Mouse (Mus musculus) kidney, postnatal 0 days (tissue): ENCODE measurements around the gene Tlcd2. TPM values are rescaled to one million over a fixed set of nuclear protein-coding genes. Genes with fewer than 3 reads are reported as not detected.

Source experiments
- ATAC-seq: fragments of 200-750 bp; cut with Nextera tagmentation; replicated peaks from 2 replicates; pipeline ENCODE4 v1.8.0; 2017; ENCODE audit warnings: low read depth, moderate number of reproducible peaks, moderate TSS enrichment, moderate library complexity; ENCODE audit not compliant: low FRiP score
- DNase-seq: peaks from one replicate; pipeline ENCODE4 v3.0.0-alpha.2; 2016; ENCODE audit warnings: low spot score
- H3K27ac ChIP-seq: fragments of 300-500 bp; sonication (generic); 2 replicates; pipeline ENCODE4 v1.5.1; 2014; ENCODE audit warnings: mild to moderate bottlenecking
- H3K27me3 ChIP-seq: fragments of 300-500 bp; sonication (generic); 2 replicates; pipeline ENCODE4 v1.6.1; 2014; ENCODE audit warnings: low read length, mixed read lengths; ENCODE audit not compliant: insufficient read depth
- H3K36me3 ChIP-seq: fragments of 300-500 bp; sonication (generic); 2 replicates; pipeline ENCODE4 v1.6.1; 2014; ENCODE audit warnings: low read length, mixed read lengths; ENCODE audit not compliant: insufficient read depth
- H3K4me1 ChIP-seq: fragments of 300-500 bp; sonication (generic); replicated peaks from 2 replicates; pipeline ENCODE4 v1.6.1; 2014; ENCODE audit warnings: antibody characterized with exemption, low read length, mixed read lengths; ENCODE audit not compliant: insufficient read depth
- H3K4me2 ChIP-seq: fragments of 300-500 bp; sonication (generic); 2 replicates; pipeline ENCODE4 v1.6.1; 2014; ENCODE audit warnings: mild to moderate bottlenecking, low read length, moderate library complexity, mixed read lengths
- H3K4me3 ChIP-seq: fragments of 300-500 bp; sonication (generic); replicated peaks from 2 replicates; pipeline ENCODE4 v1.5.1; 2014; ENCODE audit warnings: low read depth, low read length
- H3K9ac ChIP-seq: fragments of 300-500 bp; sonication (generic); 2 replicates; pipeline ENCODE4 v1.6.1; 2014; ENCODE audit warnings: low read depth, low read length
- H3K9me3 ChIP-seq: fragments of 300-500 bp; sonication (generic); replicated peaks from 2 replicates; pipeline ENCODE4 v1.6.1; 2016; ENCODE audit warnings: low read length, inconsistent platforms, mixed read lengths
- CTCF ChIP-seq: IDR thresholded peaks from 2 replicates; pipeline ENCODE4 v1.5.1; 2016; ENCODE audit warnings: antibody characterized with exemption, low read depth, mild to moderate bottlenecking, moderate library complexity
- WGBS: fragments of 180-500 bp; shearing (Covaris S2); extraction: QIAGEN DNeasy Blood & Tissue Kit; methylation state at CpG from one replicate; pipeline ENCODE4 v1.1.7; 2014; 5-methylcytosine and 5-hydroxymethylcytosine counted together
- microRNA counts: library from miRNA; unstranded; fragments of <30 nt; microRNA quantifications from one replicate; lab custom pipeline; 2015
- microRNA-seq: library from miRNA; unstranded; fragments of <30 nt; microRNA quantifications from one replicate; pipeline ENCODE4, GENCODE M21; 2016
- polyA plus RNA-seq: library from polyadenylated mRNA; unstranded; fragments of >200 nt; fragmentation: Nextera tagmentation; extraction: Ambion mirVana; gene quantifications from 2 replicates; pipeline ENCODE4 v1.2.1, GENCODE M21; 2015

Tlcd2 gene
- polyA plus RNA-seq, 1 experiment from 2014 or later = 9.3 TPM

- ATAC-seq (no peak), DNase-seq (peak; percentile 75)
- Histone ChIP-seq H3K27ac (peak within 1 kb of the TSS; percentile 31; the same call in 1 of the 2 replicates), H3K4me3 (peak within 1 kb of the TSS; percentile 24), H3K27me3 (no peaks in the 10 kb centered on the region), H3K4me1 (peaks cover 11% of the 10 kb centered on the region), H3K36me3 (peaks cover 15% of the 10 kb centered on the region; the same call in 1 of the 2 replicates), H3K9ac (peak within 1 kb of the TSS; percentile 28; the same call in 1 of the 2 replicates), H3K4me2 (peak within 1 kb of the TSS; percentile 45), H3K9me3 (no peaks in the 10 kb centered on the region)
- TF ChIP-seq CTCF = no peak
- WGBS = 34% methylated on average over 8 of the region's 8 CpGs
These were observed 51.8 kb downstream of the Tlcd2 start, which contains the start of gene Scarf1 for GRCm38 (mm10) chr11:75513336-75513735. TSS of gene Scarf1 (plus strand) at chr11:75513540.

GRCm38 (mm10) chr11:75515186-75515585, 53.7 kb downstream of the Tlcd2 start:
- H3K9me3 ChIP-seq = no peaks in the 10 kb centered on the region
- H3K9ac ChIP-seq = no peak overlapping the region
- no peak overlapping the region for H3K4me3 ChIP-seq
- H3K4me2 ChIP-seq = no peak overlapping the region
- 94% methylated on average over 25 of the region's 25 CpGs for WGBS
- 0 out of 2 replicates have a peak, but pooled peaks cover 3% of the 10 kb centered on the region for H3K36me3 ChIP-seq
- no peaks in the 10 kb centered on the region for H3K4me1 ChIP-seq
- no peaks in the 10 kb centered on the region for H3K27me3 ChIP-seq
- TF ChIP-seq CTCF = no peak
- H3K27ac ChIP-seq = no peak overlapping the region
- ATAC-seq (no peak), DNase-seq (no peak)

- no peak overlapping the region for H3K4me2 ChIP-seq
- H3K36me3 ChIP-seq = 0 out of 2 replicates have a peak, but pooled peaks cover 3% of the 10 kb centered on the region
- no peak overlapping the region for H3K27ac ChIP-seq
- no peaks in the 10 kb centered on the region for H3K9me3 ChIP-seq
- H3K4me1 ChIP-seq = no peaks in the 10 kb centered on the region
- no peak for TF ChIP-seq CTCF
- 65% methylated on average over 15 of the region's 15 CpGs for WGBS
- DNase-seq (no peak), ATAC-seq (0 out of 2 replicates have a peak, but pooled peaks have one; percentile 27)
- H3K4me3 ChIP-seq = no peak overlapping the region
- H3K9ac ChIP-seq = no peak overlapping the region
- H3K27me3 ChIP-seq = no peaks in the 10 kb centered on the region
These were observed 58.5 kb downstream of the Tlcd2 start for GRCm38 (mm10) chr11:75519834-75520633.

MicroRNAs within 50 kb of the gene (microRNA counts, 519-probe panel; counts per million panel counts)
- 7,545 counts per million, percentile 97 among the panel's probes with 10 or more counts for microRNA mmu-miR-22 (lab: Ali Mortazavi, UCI)

Small RNA genes within 50 kb of the gene (microRNA-seq; reads per million reads assigned to microRNA genes)
- 13,489 reads per million, percentile 95 among the genes with 10 or more reads in this experiment for gene Mir22

Other genes with a start within 250 kb of the Tlcd2 start
- gene Rpa1, start 113.4 kb upstream of the Tlcd2 start, polyA plus RNA-seq = 70.7 and 85.2 TPM in 2 replicates
- 9.0 and 9.8 TPM in 2 replicates for gene Smyd4, start 113.3 kb upstream of the Tlcd2 start, polyA plus RNA-seq
- 90.9 and 98.4 TPM in 2 replicates for gene Serpinf1, start 39.0 kb upstream of the Tlcd2 start, polyA plus RNA-seq
- gene Serpinf2, start 22.1 kb upstream of the Tlcd2 start, polyA plus RNA-seq = 45.2 and 57.0 TPM in 2 replicates
- 4.9 and 5.3 TPM in 2 replicates for gene Wdr81, start 7.0 kb upstream of the Tlcd2 start, polyA plus RNA-seq
- 36.3 and 36.6 TPM in 2 replicates for gene Prpf8, start 25.1 kb downstream of the Tlcd2 start, polyA plus RNA-seq
- gene Rilp, start 48.4 kb downstream of the Tlcd2 start, polyA plus RNA-seq = 4.2 and 4.5 TPM in 2 replicates
- 13.6 and 14.4 TPM in 2 replicates for gene Scarf1, start 51.8 kb downstream of the Tlcd2 start, polyA plus RNA-seq
- 16.6 and 19.1 TPM in 2 replicates for gene Slc43a2, start 70.0 kb downstream of the Tlcd2 start, polyA plus RNA-seq
- gene Pitpna, start 126.4 kb downstream of the Tlcd2 start, polyA plus RNA-seq = 68.9 and 69.8 TPM in 2 replicates
- 35.9 and 38.6 TPM in 2 replicates for gene Inpp5k, start 169.3 kb downstream of the Tlcd2 start, polyA plus RNA-seq
- gene Myo1c, start 188.8 kb downstream of the Tlcd2 start, polyA plus RNA-seq = 55.3 and 60.8 TPM in 2 replicates
- 106 and 112 TPM in 2 replicates for gene Crk, start 217.5 kb downstream of the Tlcd2 start, polyA plus RNA-seq